Mouse (Mus musculus) right cerebral cortex, postnatal 36 days (tissue): ENCODE measurements around the gene Hdac6.
"Not testable (repeated sequence)": the region's sequence is repeated elsewhere in the genome, so short reads cannot be mapped to it uniquely, and the experiment has no call there.

Experiments
- DNase-seq, 2 experiments: peaks; one replicate each; pipeline ENCODE4 v3.0.0; 2022; ENCODE audit warnings: low spot score in 2 of 2, mixed read lengths in 1 of 2

Gene Hdac6

DNA sequence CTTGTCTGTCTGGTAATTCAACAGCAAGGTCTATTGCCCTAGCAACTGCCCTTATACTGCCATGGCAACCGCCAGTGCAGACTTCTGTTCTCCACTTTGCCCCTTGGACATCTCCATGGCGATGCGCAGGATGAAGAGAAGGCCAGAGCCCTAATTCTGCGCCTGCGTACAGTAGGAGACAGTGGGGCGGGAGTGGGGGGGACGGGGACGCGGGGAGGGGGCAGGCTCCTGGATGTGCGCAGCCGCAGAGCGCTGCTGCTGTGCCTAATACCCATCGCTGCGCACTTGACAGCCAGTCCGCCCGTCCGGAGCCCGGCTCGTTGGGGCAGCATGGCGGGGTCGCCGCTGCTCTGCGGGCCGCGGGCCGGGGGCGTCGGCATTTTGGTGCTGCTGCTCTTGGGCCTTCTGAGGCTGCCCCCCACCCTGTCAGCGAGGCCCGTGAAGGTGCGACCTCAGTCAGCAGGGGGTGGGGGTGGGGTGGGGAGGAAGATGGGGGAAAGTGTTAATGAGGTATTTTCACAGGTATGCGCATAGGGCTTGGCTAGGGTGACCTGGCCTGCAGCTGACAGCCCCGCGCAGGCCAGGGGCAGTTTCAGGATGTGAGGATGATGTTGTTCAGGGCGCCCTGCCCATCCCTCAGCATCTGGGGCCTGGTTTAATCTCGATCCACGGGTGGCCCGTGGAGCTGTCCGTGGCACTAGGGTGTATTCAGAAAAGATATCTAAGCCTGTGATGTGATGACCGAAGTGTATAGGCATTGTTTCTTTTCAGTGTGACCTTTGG lies 27.9 kb downstream of the Hdac6 start, which contains the start of gene Pcsk1n:
Gene Pcsk1n, plus strand, starts transcription at position 222 of the 783 bp plus-strand sequence.
- peak; percentile 41 to 48 for DNase-seq

DNA sequence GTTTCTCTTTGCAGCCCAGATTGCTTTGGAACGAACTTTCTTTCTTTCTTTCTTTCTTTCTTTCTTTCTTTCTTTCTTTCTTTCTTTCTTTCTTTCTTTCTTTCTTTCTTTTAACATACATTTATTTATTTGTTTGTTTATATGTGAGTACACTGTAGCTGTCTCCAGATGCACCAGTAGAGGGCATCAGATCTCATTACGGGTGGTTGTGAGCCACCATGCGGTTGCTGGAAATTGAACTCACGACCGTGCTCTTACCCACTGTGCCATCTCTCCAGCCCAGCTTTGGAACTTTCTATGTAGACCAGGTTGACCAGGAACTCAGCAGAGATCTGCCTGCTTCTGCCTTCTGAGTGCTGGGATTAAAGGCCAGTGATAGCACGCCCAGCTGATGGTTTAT lies 29.7 kb downstream of the Hdac6 start:
- DNase-seq: not testable (repeated sequence)

DNA sequence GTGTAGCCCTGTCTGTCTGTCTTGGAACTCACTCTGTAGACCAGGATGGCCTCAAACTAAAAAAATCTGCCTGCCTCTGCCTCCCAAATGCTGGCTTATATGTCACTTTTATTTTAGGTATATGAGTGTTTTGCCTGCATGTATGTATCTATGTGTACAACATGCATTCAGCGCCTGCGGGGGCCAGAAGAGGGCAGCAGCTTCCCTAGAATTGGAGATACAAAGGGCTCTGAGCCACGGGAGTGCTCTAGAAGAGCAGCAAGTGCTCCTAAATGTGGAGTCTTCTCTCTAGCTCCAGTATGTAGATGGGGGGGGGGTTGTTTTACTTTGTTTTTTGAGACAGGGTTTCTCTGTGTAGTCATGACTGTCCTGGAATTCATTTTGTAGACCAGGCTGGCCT lies 32.0 kb downstream of the Hdac6 start:
- not testable (repeated sequence) for DNase-seq

DNA sequence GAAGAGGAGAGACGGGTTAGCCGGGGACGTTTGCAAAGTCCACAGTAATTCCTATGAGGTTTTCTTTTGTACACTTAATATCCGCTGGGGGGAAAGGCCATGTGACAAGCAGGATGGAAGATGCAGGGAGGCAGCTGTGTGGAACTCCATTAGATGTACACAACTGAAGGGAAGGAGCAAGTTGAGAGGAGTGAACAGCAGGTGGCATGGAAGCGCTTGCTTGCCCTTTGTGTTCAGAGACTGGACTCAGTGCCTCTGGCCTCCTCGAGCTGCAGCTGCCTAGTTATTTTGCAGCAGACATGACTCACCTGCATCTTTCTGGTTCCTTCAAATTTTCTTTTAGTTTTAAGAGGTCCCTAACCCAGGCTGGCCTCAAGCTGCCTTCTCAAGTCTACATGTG lies 37.2 kb downstream of the Hdac6 start:
- no peak for DNase-seq

DNA sequence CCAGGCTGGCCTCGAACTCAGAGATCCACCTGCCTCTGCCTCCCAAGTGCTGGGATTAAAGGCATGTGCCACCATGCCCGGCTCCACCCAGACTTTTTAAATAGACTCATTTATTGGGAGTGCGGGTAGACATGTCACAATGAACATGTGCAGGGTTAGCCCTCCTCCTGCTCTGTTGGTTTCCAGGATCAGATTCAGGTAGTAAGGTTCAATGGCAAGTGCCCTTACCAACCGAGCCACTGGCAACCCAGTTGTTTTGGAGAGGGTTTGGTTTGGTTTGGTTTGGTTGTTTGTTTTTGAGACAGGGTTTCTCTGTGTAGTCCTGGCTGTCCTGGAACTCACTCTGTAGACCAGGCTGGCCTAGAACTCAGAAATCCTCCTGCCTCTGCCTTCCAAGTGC lies 38.4 kb downstream of the Hdac6 start, which contains the start of gene Gm10490:
Gene Gm10490, plus strand, starts transcription at position 301 of the 400 bp plus-strand sequence.
- DNase-seq: not testable (repeated sequence)

DNA sequence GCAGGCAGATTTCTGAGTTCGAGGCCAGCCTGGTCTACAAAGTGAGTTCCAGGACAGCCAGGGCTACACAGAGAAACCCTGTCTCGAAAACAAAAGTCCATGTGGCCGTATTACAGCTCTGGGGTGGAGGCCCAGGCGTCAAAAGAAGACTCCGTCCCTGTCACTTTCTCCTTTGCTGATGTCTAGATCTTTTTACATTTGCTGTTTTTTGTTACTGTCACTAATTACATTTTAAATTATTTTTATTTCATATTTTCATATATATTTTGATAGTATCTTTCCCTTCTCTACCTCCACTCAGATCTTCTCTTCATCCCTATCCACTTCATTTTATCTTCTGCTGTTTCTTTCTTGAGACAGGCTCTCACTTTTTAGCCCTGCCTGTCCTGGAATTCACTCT lies 40.0 kb downstream of the Hdac6 start, which contains the start of gene Gm10491:
Gene Gm10491, minus strand, starts transcription at position 101 of the 400 bp plus-strand sequence.
- DNase-seq: no peak

DNA sequence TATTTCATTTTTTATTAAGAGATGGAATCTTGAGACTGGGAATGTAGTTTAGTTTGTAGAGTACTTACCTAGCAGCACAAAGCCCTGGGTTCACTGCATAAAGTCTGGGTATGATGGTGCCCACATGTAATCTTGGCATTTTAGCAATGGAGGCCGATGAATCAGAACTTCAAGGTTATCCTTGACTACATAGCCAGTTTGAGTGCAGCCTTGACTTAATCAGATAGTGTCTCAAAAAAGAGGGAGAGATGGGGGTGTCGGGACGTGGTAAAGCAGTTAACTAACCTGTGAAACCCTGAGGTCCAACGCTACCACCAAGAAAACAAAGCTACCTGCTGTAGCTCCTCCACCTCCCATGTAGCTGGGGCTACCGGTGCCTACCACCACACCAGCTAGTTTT lies 43.2 kb downstream of the Hdac6 start:
- DNase-seq: no peak

DNA sequence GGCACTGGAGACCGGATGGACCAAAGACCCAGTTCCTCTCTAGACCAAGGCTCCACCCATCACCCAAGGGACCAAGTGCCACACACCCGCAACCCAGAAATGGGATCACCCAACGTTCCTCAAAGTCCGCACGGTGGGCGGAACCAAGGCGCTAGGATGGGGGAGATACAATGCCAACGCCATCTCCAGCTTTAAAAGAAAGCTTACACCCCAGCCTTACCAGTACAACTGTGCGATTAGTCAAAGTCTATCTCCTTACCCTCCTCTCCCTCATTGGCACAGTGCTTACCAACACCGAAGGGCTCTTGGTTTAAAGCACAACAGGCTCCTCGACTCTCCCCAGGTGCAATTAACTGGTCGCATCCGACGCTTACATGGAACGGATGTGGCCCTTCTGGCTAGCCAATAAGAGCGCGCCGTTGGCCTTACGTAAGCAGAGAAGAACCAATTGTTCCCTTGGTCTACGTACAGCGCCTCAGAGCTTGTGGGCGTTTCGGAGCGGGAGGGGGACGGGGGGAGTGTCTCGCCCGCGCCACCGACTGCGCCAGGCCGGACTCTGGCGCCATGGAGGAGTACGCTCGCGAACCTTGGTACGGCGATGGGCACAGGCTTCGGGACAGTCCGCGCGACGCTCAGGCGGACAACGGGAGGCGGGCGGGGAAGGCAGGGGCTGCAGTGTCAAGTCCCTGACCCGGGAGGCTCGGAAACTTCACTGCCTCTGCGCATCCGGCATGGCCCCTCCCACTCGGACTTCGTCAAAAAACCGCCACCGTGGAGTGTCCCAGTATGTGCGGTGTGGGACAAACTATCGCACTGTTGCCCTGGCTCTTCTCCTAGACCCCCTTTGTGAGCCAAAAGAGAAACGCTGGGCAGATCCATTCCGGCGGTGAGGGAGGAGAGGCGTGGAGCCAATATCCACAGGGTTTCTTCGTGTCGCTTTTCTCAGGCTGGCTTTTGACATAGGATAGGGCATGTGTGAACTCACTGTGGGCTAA lies 48.5 kb downstream of the Hdac6 start, which contains the start of the genes Pqbp1 and Timm17b:
Gene Pqbp1, minus strand, starts transcription at position 390 of the 995 bp plus-strand sequence.
Gene Timm17b, plus strand, starts transcription at position 478 of the 995 bp plus-strand sequence.
- DNase-seq: peak; percentile 85 to 91

DNA sequence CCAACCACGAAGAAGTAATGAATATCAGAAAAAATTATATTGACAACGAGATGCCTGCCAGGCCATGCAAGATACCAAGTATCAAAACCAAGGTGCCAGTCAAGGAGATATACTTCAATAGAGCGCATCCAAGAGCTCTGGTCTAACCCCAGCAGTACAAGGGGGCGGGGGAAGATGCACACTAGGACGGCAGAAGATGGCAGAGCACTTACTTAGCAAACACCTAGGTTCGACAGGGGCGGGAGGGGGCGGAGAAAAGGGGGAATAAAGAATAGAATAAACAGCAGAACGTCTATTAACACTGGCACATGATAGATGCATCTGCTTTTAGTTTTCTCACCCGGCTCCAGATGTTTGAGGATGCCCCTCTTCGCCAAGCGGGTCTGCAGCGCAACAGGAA lies 49.5 kb downstream of the Hdac6 start:
- no peak for DNase-seq

DNA sequence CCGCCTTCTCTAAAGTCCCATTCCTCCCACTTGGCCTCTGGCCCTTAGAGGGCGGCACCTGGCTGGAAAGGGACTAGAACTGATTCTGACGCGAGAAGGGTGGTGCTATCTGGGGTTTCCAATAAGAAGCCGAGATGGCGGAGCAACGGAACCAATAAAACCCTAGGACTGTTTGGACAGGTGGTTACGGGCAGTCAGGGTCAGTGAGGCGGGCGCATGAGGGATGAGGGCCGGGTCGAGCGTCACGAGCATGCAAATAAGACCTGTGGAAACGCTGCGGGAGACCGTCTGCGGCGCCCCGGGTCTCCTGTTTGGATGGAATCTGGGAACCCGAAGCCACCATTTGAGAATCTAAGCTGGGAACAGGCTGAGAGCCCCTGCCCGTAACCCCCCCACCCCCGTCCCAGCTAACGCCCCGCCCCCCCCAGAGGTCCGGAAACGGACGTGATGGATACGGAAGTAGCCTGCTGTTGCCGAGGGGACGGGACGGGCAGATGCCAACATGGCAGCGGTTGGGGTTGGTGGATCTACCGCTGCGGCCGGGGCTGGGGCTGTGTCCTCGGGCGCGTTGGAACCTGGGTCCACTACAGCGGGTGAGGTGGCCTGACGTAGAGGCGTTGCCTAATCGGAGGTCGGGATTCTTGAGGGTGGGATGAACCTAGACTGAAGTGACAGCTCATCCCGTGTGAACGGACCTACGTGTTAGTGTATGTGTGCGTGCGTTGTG lies 63.7 kb downstream of the Hdac6 start, which contains the start of gene Slc35a2:
Gene Slc35a2, plus strand, starts transcription at position 188 of the 727 bp plus-strand sequence.
- DNase-seq: peak; percentile 75 to 81
